Mouse (Mus musculus): ENCODE data around the gene Tlk1. TPM values are rescaled to one million over a fixed set of nuclear protein-coding genes. Genes with fewer than 3 reads are reported as not detected.

Gene Tlk1
- total RNA-seq, 2 experiments from 2014 or later: 58.6 to 59.6 TPM

GRCm38 (mm10) chr2:70710236-70710635, 115.3 kb downstream of the Tlk1 start:
- ATAC-seq (replicated peaks; ENCODE audit: low FRiP score, poor library complexity, severe bottlenecking): no peak

GRCm38 (mm10) chr2:70708986-70709730, 116.4 kb downstream of the Tlk1 start:
- ATAC-seq (replicated peaks; ENCODE audit: low FRiP score, poor library complexity, severe bottlenecking): no peak

GRCm38 (mm10) chr2:70702403-70702802, 123.1 kb downstream of the Tlk1 start:
- ATAC-seq (replicated peaks; ENCODE audit: low FRiP score, poor library complexity, severe bottlenecking): no peak

- ATAC-seq (replicated peaks; ENCODE audit: low FRiP score, poor library complexity, severe bottlenecking): no peak
Observed at GRCm38 (mm10) chr2:70701571-70701970, 124.0 kb downstream of the Tlk1 start.

GRCm38 (mm10) chr2:70700851-70701250, 124.7 kb downstream of the Tlk1 start:
- no peak for ATAC-seq (replicated peaks; ENCODE audit: low FRiP score, poor library complexity, severe bottlenecking)

- ATAC-seq (replicated peaks; ENCODE audit: low FRiP score, poor library complexity, severe bottlenecking): no peak
Observed at GRCm38 (mm10) chr2:70695712-70696111, 129.8 kb downstream of the Tlk1 start.

GRCm38 (mm10) chr2:70690195-70690594, 135.3 kb downstream of the Tlk1 start:
- no peak for ATAC-seq (replicated peaks; ENCODE audit: low FRiP score, poor library complexity, severe bottlenecking)

GRCm38 (mm10) chr2:70688454-70689078, 137.0 kb downstream of the Tlk1 start:
- ATAC-seq (replicated peaks; ENCODE audit: low FRiP score, poor library complexity, severe bottlenecking): no peak

- ATAC-seq (replicated peaks; ENCODE audit: low FRiP score, poor library complexity, severe bottlenecking): no peak
Observed at GRCm38 (mm10) chr2:70682324-70682723, 143.2 kb downstream of the Tlk1 start.

GRCm38 (mm10) chr2:70673445-70674126, 151.9 kb downstream of the Tlk1 start:
- ATAC-seq (replicated peaks; ENCODE audit: low FRiP score, poor library complexity, severe bottlenecking): no peak

- no peak for ATAC-seq (replicated peaks; ENCODE audit: low FRiP score, poor library complexity, severe bottlenecking)
Observed at GRCm38 (mm10) chr2:70672476-70672875, 153.1 kb downstream of the Tlk1 start.

GRCm38 (mm10) chr2:70669896-70670295, 155.6 kb downstream of the Tlk1 start:
- ATAC-seq (replicated peaks; ENCODE audit: low FRiP score, poor library complexity, severe bottlenecking): no peak

GRCm38 (mm10) chr2:70669241-70669640, 156.3 kb downstream of the Tlk1 start:
- ATAC-seq (replicated peaks; ENCODE audit: low FRiP score, poor library complexity, severe bottlenecking): no peak

- ATAC-seq (replicated peaks; ENCODE audit: low FRiP score, poor library complexity, severe bottlenecking): no peak
Observed at GRCm38 (mm10) chr2:70667016-70667415, 158.5 kb downstream of the Tlk1 start.

GRCm38 (mm10) chr2:70663764-70664163, 161.8 kb downstream of the Tlk1 start:
- ATAC-seq (replicated peaks; ENCODE audit: low FRiP score, poor library complexity, severe bottlenecking): no peak

Other genes starting within 250 kb of the Tlk1 start
- gene Gorasp2, start 164.2 kb downstream of the Tlk1 start, total RNA-seq (2015; ENCODE audit: low replicate concordance): 51.6 and 57.8 TPM in 2 replicates
- gene Gorasp2, start 164.2 kb downstream of the Tlk1 start, total RNA-seq (2017; ENCODE audit: low replicate concordance): 7.0 and 10.2 TPM in 2 replicates
- not detected in 2 replicates for gene Gm26558, start 163.6 kb downstream of the Tlk1 start, total RNA-seq (2015; ENCODE audit: low replicate concordance)
- not detected in 2 replicates for gene Gm26558, start 163.6 kb downstream of the Tlk1 start, total RNA-seq (2017; ENCODE audit: low replicate concordance)
- 0.77 and 3.6 TPM in 2 replicates for gene Dcaf17, start 229.6 kb upstream of the Tlk1 start, total RNA-seq (2015; ENCODE audit: low replicate concordance)
- 1.1 and 2.1 TPM in 2 replicates for gene Dcaf17, start 229.6 kb upstream of the Tlk1 start, total RNA-seq (2017; ENCODE audit: low replicate concordance)
- gene Mettl8, start 229.9 kb upstream of the Tlk1 start, total RNA-seq (2015; ENCODE audit: low replicate concordance): 7.9 and 11.1 TPM in 2 replicates
- 5.6 and 13.0 TPM in 2 replicates for gene Mettl8, start 229.9 kb upstream of the Tlk1 start, total RNA-seq (2017; ENCODE audit: low replicate concordance)

Measured in erythroblast, adult 5-6 weeks (primary cell).